Mouse (Mus musculus) forelimb bud, embryonic 11.5 days (tissue): ENCODE data around the gene Pfdn6.
"Not testable (repeated sequence)": the region's sequence is repeated elsewhere in the genome, so short reads cannot be mapped to it uniquely, and the experiment has no call there.

Source experiments
- DNase-seq: peaks from one replicate; pipeline ENCODE4 v3.0.0-alpha.2; 2012; ENCODE audit warnings: low read depth, low spot score

The Pfdn6 gene

GRCm38 (mm10) chr17:33915671-33916250, 24.4 kb downstream of the Pfdn6 start, which contains the start of the genes Tapbp and Zbtb22:
Gene Tapbp, plus strand, starts transcription at chr17:33915899.
Gene Zbtb22, plus strand, starts transcription at chr17:33915904.
- peak; percentile 99 for DNase-seq

DNA sequence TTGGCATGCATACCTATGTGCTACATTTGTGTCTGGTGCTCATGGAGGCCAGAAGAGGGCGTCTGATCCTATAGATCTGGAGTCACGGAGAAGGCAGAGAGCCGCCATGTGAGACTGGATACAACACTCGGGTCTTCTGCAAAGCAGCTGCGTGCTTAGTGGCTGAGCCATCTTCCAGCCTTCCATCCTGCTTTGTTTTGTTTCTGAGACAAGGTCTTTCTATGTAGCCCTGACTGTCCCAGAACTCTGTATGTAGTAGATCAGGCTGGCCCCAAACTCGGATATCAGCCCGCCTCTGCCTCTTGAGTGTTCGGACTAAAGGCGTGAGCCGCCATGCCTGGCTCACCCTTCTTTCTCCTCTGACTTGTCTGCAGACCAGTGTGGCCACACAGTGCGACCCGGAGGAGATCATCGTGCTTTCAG, 25.2 kb downstream of the Pfdn6 start:
- no peak for DNase-seq

DNA sequence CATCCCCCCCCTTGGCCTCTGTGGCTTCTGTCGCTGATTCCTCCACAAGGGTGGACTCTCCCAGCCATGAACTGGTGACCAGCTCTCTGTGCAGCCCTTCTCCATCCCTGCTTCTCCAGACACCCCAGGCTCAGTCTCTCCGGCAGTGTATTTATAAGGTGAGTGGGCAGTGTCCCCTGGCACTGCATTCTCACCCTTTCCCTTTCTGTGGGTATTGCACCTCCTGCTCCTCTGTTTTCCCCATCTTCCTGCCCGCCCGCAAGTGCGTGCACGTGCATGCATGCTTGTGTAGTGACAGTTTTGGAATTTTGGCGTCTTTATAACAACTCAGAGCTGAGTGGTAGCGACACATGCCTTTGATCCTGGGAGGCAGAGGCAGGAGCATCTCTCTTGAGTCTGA, 26.2 kb downstream of the Pfdn6 start:
- no peak for DNase-seq

DNA sequence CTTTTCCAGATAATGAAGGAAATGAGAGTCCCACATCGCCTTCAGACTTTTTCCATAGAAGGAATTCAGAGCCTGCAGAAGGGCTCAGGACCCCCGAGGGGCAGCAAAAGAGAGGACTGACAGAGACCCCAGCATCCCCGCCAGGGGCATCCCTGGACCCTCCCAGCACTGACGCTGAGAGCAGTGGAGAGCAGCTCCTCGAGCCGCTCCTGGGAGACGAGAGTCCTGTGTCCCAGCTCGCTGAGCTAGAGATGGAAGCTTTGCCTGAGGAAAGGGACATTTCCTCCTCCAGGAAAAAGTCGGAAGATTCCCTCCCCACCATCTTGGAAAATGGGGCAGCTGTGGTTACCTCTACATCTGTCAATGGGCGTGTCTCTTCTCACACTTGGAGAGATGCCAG, 26.9 kb downstream of the Pfdn6 start:
- no peak for DNase-seq

GRCm38 (mm10) chr17:33911813-33912414, 28.2 kb downstream of the Pfdn6 start:
- DNase-seq = no peak

- no peak for DNase-seq
Measured at GRCm38 (mm10) chr17:33911052-33911812, 28.9 kb downstream of the Pfdn6 start.

- DNase-seq = no peak
Measured at GRCm38 (mm10) chr17:33910346-33911051, 29.6 kb downstream of the Pfdn6 start.

- no peak for DNase-seq
Measured at GRCm38 (mm10) chr17:33909869-33910250, 30.3 kb downstream of the Pfdn6 start.

DNA sequence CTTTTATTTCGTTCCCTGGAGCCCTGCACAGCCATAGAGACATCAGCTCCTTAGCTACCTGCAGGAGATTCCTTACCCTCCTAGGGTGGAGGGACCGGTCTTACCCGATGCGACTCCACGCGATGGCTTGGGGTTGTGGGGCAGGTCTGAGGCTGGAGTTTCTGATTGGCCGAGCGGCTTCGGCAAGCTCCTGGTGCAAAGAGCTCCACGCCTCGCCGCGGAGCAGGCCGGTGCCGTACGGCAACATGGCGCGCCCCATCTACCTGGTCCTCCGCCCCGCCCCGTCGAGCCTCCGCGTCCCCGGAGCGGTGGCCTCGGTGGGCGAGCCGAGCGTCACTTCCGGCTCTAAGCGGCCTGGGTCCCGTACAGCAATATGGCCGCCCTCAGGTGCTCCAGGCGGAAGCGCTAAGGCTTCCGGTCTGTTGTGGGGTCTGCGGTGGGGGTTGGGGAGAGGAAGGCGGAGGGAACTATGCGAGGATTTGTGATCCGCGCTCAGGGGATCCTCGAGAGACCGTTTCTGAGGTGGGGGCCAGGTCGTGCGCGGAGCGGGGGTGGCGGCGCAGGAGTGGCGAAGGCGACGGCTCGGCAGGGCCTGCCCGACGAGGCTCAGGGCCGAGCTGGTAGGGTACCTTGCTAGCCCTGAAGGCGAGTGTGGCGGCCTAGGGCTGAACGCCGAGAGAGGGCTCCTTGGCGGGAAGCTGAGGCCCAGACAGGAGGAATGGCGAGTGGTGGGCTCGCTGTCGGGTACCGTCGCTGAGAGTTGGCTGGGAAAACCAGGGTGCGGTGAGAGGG, 30.9 kb downstream of the Pfdn6 start, which contains the start of gene Daxx:
Daxx (plus strand) TSS at position 338 of the 792 bp plus-strand sequence.
- peak; percentile 97 for DNase-seq

GRCm38 (mm10) chr17:33908331-33909076, 31.6 kb downstream of the Pfdn6 start:
- DNase-seq = no peak

DNA sequence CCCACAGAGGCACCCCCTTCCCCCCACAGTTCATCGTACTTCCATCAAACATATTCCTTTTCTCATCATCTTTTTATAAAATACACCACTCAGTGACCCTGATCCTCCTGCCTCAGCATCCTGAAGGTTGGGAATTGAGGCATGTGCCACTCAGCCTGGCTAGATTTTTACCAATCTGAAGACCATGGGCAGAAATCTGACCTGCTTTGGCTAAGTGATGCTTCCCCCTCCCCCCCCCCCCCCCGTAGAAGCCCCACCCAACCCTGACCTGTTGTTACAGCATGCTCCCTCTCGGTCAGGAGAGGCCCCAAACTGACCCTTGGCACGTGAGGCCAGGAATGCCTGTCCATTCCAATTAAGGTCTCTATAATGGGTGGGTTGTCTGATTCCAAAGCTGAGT, 35.3 kb downstream of the Pfdn6 start, which contains the start of gene Platr17:
Platr17 (plus strand) TSS at position 301 of the 400 bp plus-strand sequence.
- not testable (repeated sequence) for DNase-seq

GRCm38 (mm10) chr17:33903911-33904651, 36.1 kb downstream of the Pfdn6 start:
- DNase-seq = not testable (repeated sequence)

GRCm38 (mm10) chr17:33902491-33902890, 37.7 kb downstream of the Pfdn6 start:
- DNase-seq = no peak

- DNase-seq = no peak
Measured at GRCm38 (mm10) chr17:33902079-33902478, 38.1 kb downstream of the Pfdn6 start.

GRCm38 (mm10) chr17:33901653-33902052, 38.5 kb downstream of the Pfdn6 start:
- no peak for DNase-seq

GRCm38 (mm10) chr17:33900989-33901314, 39.2 kb downstream of the Pfdn6 start:
- DNase-seq = no peak

- DNase-seq = no peak
Measured at GRCm38 (mm10) chr17:33900281-33900988, 39.7 kb downstream of the Pfdn6 start.

GRCm38 (mm10) chr17:33899642-33900041, 40.5 kb downstream of the Pfdn6 start:
- DNase-seq = no peak

- not testable (repeated sequence) for DNase-seq
Measured at GRCm38 (mm10) chr17:33898193-33898592, 42.0 kb downstream of the Pfdn6 start.
